8 mouse cellular contexts compared by ENCODE assay signal in the genomic region with DNA sequence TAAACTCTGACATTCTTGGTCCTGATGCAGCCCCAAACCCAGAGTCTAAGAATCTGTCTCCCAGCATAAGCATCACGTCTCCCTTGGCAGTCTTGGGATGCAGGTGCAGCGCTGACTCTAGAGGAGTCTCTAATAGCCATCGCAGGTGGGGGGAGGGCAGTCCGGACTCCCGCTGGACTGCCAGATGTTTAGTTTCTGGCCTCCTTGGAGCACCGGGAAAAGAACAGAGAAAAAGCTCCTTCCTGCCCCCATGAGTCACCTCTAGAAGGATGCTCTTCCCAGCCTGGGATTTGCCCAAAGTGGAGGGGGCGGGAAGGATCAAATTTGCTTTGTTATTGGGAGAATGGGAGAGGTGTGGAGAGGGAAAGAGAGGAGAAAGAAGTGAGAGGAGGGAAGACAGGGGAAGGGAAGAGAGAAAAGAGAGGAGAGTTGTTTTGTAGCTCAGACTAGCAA. TPM values are rescaled to one million over a fixed set of nuclear protein-coding genes. Genes with fewer than 3 reads are reported as not detected.
DNase-seq lines count a peak whose midpoint lies in the region; ATAC-seq and TF ChIP-seq lines count a peak whose summit lies in the region.

No protein-coding gene starts in this region.

- H3K4me2 ChIP-seq in heart, postnatal 0 days (ENCODE audit: low read depth, low read length): peak overlapping the region; percentile 75
- peak overlapping the region; percentile 87 for H3K4me2 ChIP-seq in limb, embryonic 12.5 days

- H3K9ac ChIP-seq in heart, postnatal 0 days (replicated peaks; ENCODE audit: low read depth, low read length): no peak overlapping the region
- peak overlapping the region; percentile 44; the same call in 1 of the 2 replicates for H3K9ac ChIP-seq in limb, embryonic 12.5 days (replicated peaks)

- H3K36me3 ChIP-seq in heart, postnatal 0 days (replicated peaks; ENCODE audit: control insufficient read depth, insufficient read depth, low read length): no peaks in the 10 kb centered on the region
- H3K36me3 ChIP-seq in limb, embryonic 12.5 days: no peaks in the 10 kb centered on the region

- DNase-seq in heart, postnatal 0 days (ENCODE audit: low spot score): no peak
- DNase-seq in heart, postnatal 14 days: no peak
- peak; percentile 62 for DNase-seq in cerebellum, adult 8-10 months
- peak; percentile 41 for DNase-seq in forelimb bud, embryonic 11.5 days (ENCODE audit: low read depth, low spot score)
- DNase-seq in right cerebral cortex, postnatal 10 days (ENCODE audit: low spot score in 2 of 2): peak; percentile 39 to 60
- no peak for DNase-seq in urinary bladder, postnatal 4 days (ENCODE audit: low spot score in 2 of 2)

- intact Hi-C loops in heart, postnatal 14 days (cut with DNase I): no loop called here

- peaks cover 5% of the 10 kb centered on the region; the same call in 1 of the 2 replicates for H3K4me1 ChIP-seq in heart, postnatal 0 days (ENCODE audit: control insufficient read depth, insufficient read depth)
- H3K4me1 ChIP-seq in limb, embryonic 12.5 days (replicated peaks): peaks cover 7% of the 10 kb centered on the region

- H3K27me3 ChIP-seq in heart, postnatal 0 days (ENCODE audit: control insufficient read depth, insufficient read depth, low read length): peaks cover 47% of the 10 kb centered on the region
- H3K27me3 ChIP-seq in limb, embryonic 12.5 days: peaks cover 57% of the 10 kb centered on the region

- no peak for ATAC-seq in heart, postnatal 0 days (ENCODE audit: insufficient read depth, low read depth)
- peak; percentile 56 for ATAC-seq in limb, embryonic 12.5 days (ENCODE audit: insufficient number of reproducible peaks, insufficient read depth, low FRiP score, low TSS enrichment, low read depth)
- no peak for ATAC-seq in megakaryocyte progenitor cell, adult 5-6 weeks (replicated peaks; ENCODE audit: poor library complexity)

- H3K27ac ChIP-seq in heart, postnatal 0 days (ENCODE audit: low read depth): no peak overlapping the region
- H3K27ac ChIP-seq in limb, embryonic 12.5 days: no peak overlapping the region

- peak overlapping the region; percentile 50 for H3K4me3 ChIP-seq in heart, postnatal 0 days (ENCODE audit: low read depth, low read length)
- peak overlapping the region; percentile 53 for H3K4me3 ChIP-seq in limb, embryonic 12.5 days (replicated peaks)

- no peak for TF ChIP-seq CTCF in heart, postnatal 0 days (IDR thresholded peaks at IDR 0.05; ENCODE audit: low read depth)

- no peak for TF ChIP-seq EP300 in heart, postnatal 0 days (IDR thresholded peaks at IDR 0.05; ENCODE audit: low read depth)

- H3K9me3 ChIP-seq in heart, postnatal 0 days (replicated peaks; ENCODE audit: control insufficient read depth, low read length): no peaks in the 10 kb centered on the region
- no peaks in the 10 kb centered on the region for H3K9me3 ChIP-seq in limb, embryonic 12.5 days

- 2% methylated on average over 7 of the region's 7 CpGs for WGBS in heart, postnatal 0 days
- 1% methylated on average over 7 of the region's 7 CpGs for WGBS in limb, embryonic 12.5 days

RNA-seq across cellular contexts. Expression of gene Pcsk2, which starts 0.6 kb away (rescaled TPM):
- total RNA-seq in heart, postnatal 0 days (2014; rRNA removed; ENCODE audit: low replicate concordance): not detected in 2 replicates
- 0.05 TPM in 1 of 2 replicates, not detected in the other for polyA plus RNA-seq in heart, postnatal 0 days (2015; fragmentation: Nextera tagmentation; extraction: Ambion mirVana)
- total RNA-seq in heart, postnatal 14 days (2021): not detected
- polyA plus RNA-seq in limb, embryonic 12.5 days (2016; fragmentation: Nextera tagmentation; extraction: Ambion mirVana): 0.44 and 0.46 TPM in 2 replicates
- not detected in 2 replicates for total RNA-seq in megakaryocyte progenitor cell, adult 5-6 weeks (2015)
- total RNA-seq in megakaryocyte progenitor cell, adult 5-6 weeks (2017): not detected in 2 replicates

Comparison
In these comparisons a context has a peak if more than half of its experiments do, and no peak if none do; other contexts are left out.
1. DNase-seq: peak in cerebellum, adult 8-10 months (single experiment), forelimb bud, embryonic 11.5 days (single experiment) and right cerebral cortex, postnatal 10 days (2 of 2); none in heart, postnatal 0 days (single experiment), heart, postnatal 14 days (0 of 2) and urinary bladder, postnatal 4 days (0 of 2).